Mouse (Mus musculus) cortical plate, adult 2 months (tissue): ENCODE measurements around the gene Sdc3.

ENCODE experiments used
- CTCF ChIP-seq: fragments of 200-500 bp; IDR thresholded peaks from 2 replicates; pipeline ENCODE4 v1.5.1; 2011; ENCODE audit warnings: mild to moderate bottlenecking, control low read depth, low read length; ENCODE audit not compliant: insufficient read depth; ENCODE audit errors: extremely low read depth
- POLR2A ChIP-seq: fragments of 200-500 bp; IDR thresholded peaks from 2 replicates; pipeline ENCODE4 v1.6.1; 2011; ENCODE audit warnings: mild to moderate bottlenecking, low read length, control low read depth; ENCODE audit not compliant: insufficient read depth; ENCODE audit errors: extremely low read depth

DNA sequence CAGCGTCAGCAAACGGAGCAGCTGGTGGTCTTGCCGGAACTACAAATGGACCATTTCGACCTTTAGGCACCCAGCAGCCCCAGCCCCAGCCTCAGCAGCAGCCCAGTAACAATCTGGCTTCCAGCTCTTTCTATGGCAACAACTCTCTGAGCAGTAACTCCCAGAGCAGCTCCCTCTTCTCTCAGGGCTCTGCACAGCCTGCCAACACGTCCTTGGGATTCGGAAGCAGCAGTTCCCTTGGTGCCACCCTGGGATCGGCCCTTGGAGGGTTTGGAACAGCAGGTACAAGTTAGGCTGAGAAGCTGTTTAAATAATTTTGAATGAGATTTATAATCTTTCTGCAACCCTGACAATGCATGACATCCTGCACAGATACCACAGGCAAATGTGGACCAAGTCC, 39.7 kb upstream of the Sdc3 start:
- TF ChIP-seq CTCF, result no peak
- TF ChIP-seq POLR2A, result no peak
